Mouse (Mus musculus) limb, embryonic 12.5 days (tissue): ENCODE results near the gene Ltbp1. TPM values are rescaled to one million over a fixed set of nuclear protein-coding genes. Genes with fewer than 3 reads are reported as not detected.

Experiments
- ATAC-seq: fragments of 200-750 bp; cut with Nextera tagmentation; 2 replicates; pipeline ENCODE4 v1.8.0; 2017; ENCODE audit warnings: low read depth, moderate TSS enrichment; ENCODE audit not compliant: insufficient number of reproducible peaks, insufficient read depth, low FRiP score, low TSS enrichment
- H3K27ac ChIP-seq: fragments of 300-500 bp; sonication (generic); 2 replicates; pipeline ENCODE4 v1.5.1; 2016; ENCODE audit warnings: mild to moderate bottlenecking, moderate library complexity
- H3K27me3 ChIP-seq: fragments of 300-500 bp; sonication (generic); 2 replicates; pipeline ENCODE4 v1.6.1; 2016; ENCODE audit warnings: mild to moderate bottlenecking, moderate library complexity
- H3K36me3 ChIP-seq: fragments of 300-500 bp; sonication (generic); 2 replicates; pipeline ENCODE4 v1.6.1; 2016; ENCODE audit warnings: mild to moderate bottlenecking, moderate library complexity
- H3K4me1 ChIP-seq: fragments of 300-500 bp; sonication (generic); replicated peaks from 2 replicates; pipeline ENCODE4 v1.6.1; 2016
- H3K4me2 ChIP-seq: fragments of 300-500 bp; sonication (generic); 2 replicates; pipeline ENCODE4 v1.6.1; 2016; ENCODE audit warnings: mild to moderate bottlenecking, moderate library complexity
- H3K4me3 ChIP-seq: fragments of 300-500 bp; sonication (generic); replicated peaks from 2 replicates; pipeline ENCODE4 v1.5.1; 2016; ENCODE audit warnings: mild to moderate bottlenecking
- H3K9ac ChIP-seq: fragments of 300-500 bp; sonication (generic); replicated peaks from 2 replicates; pipeline ENCODE4 v1.6.1; 2016; ENCODE audit warnings: mild to moderate bottlenecking, moderate library complexity
- H3K9me3 ChIP-seq: fragments of 300-500 bp; sonication (generic); 2 replicates; pipeline ENCODE4 v1.6.1; 2016; ENCODE audit warnings: mild to moderate bottlenecking, moderate library complexity
- WGBS: fragments of 180-500 bp; shearing (Covaris S2); methylation state at CpG from one replicate; pipeline ENCODE4 v1.1.7; 2016; 5-methylcytosine and 5-hydroxymethylcytosine counted together
- polyA plus RNA-seq: library from polyadenylated mRNA; unstranded; fragments of >200 nt; fragmentation: Nextera tagmentation; extraction: Ambion mirVana; gene quantifications from 2 replicates; pipeline ENCODE4 v1.2.1, GENCODE M21; 2016

Ltbp1 gene
- polyA plus RNA-seq, 1 experiment from 2014 or later: 43.8 TPM

GRCm38 (mm10) chr17:75067314-75067713 lies 61.9 kb downstream of the Ltbp1 start:
- ATAC-seq: no peak
- WGBS: 14% methylated on average over 8 of the region's 8 CpGs
- no peak overlapping the region for H3K9ac ChIP-seq
- no peaks in the 10 kb centered on the region for H3K9me3 ChIP-seq
- no peak overlapping the region for H3K4me2 ChIP-seq
- H3K4me1 ChIP-seq: peaks cover 25% of the 10 kb centered on the region
- H3K27me3 ChIP-seq: no peaks in the 10 kb centered on the region
- no peak overlapping the region for H3K27ac ChIP-seq
- H3K36me3 ChIP-seq: peaks cover 28% of the 10 kb centered on the region
- H3K4me3 ChIP-seq: no peak overlapping the region

- no peaks in the 10 kb centered on the region for H3K27me3 ChIP-seq
These were observed 63.9 kb downstream of the Ltbp1 start for GRCm38 (mm10) chr17:75069232-75069631.

GRCm38 (mm10) chr17:75071174-75071573 lies 65.8 kb downstream of the Ltbp1 start:
- no peaks in the 10 kb centered on the region for H3K9me3 ChIP-seq
- 51% methylated on average over 2 of the region's 2 CpGs for WGBS
- ATAC-seq: no peak

More at GRCm38 (mm10) chr17:75069232-75069631, 63.9 kb downstream of the Ltbp1 start:
- H3K27ac ChIP-seq: no peak overlapping the region
- no peaks in the 10 kb centered on the region for H3K9me3 ChIP-seq
- peaks cover 40% of the 10 kb centered on the region for H3K4me1 ChIP-seq
- WGBS: 78% methylated on average over 5 of the region's 5 CpGs
- no peak overlapping the region for H3K4me2 ChIP-seq
- H3K36me3 ChIP-seq: peaks cover 28% of the 10 kb centered on the region
- ATAC-seq: no peak
- H3K9ac ChIP-seq: no peak overlapping the region
- H3K4me3 ChIP-seq: no peak overlapping the region

GRCm38 (mm10) chr17:75071749-75072148 lies 66.4 kb downstream of the Ltbp1 start:
- H3K9ac ChIP-seq: no peak overlapping the region
- H3K27ac ChIP-seq: no peak overlapping the region
- no peaks in the 10 kb centered on the region for H3K9me3 ChIP-seq
- H3K4me1 ChIP-seq: peaks cover 42% of the 10 kb centered on the region
- ATAC-seq: no peak
- no peaks in the 10 kb centered on the region for H3K27me3 ChIP-seq
- no peak overlapping the region for H3K4me3 ChIP-seq
- H3K36me3 ChIP-seq: peaks cover 17% of the 10 kb centered on the region
- H3K4me2 ChIP-seq: no peak overlapping the region
- 92% methylated on average over 2 of the region's 2 CpGs for WGBS

More at GRCm38 (mm10) chr17:75071174-75071573, 65.8 kb downstream of the Ltbp1 start:
- Histone ChIP-seq H3K9ac (no peak overlapping the region), H3K4me1 (peaks cover 45% of the 10 kb centered on the region), H3K27ac (no peak overlapping the region), H3K36me3 (peaks cover 19% of the 10 kb centered on the region), H3K27me3 (no peaks in the 10 kb centered on the region), H3K4me3 (no peak overlapping the region), H3K4me2 (no peak overlapping the region)

DNA sequence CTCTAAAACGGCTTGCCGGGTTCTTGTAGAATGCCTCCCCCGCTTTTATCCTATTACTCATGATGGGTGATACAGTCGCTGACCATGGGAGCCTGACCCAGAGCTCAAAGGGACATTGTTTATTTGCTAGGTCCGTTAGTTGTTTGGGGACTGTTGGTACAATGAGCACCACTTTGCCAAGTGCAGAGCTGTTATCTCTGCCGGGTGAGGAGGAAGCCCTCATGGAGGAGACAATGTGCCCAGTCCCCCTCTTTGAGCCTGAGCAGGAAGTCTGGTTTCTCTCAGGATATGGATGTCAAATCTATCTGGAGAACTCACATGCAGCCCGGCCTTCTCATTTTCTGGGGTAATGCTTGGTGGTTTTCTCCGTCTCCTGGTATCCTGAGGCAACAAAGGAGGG lies 68.5 kb downstream of the Ltbp1 start:
- Histone ChIP-seq H3K9me3 (no peaks in the 10 kb centered on the region), H3K27me3 (no peaks in the 10 kb centered on the region), H3K27ac (peak overlapping the region; percentile 56; the same call in 1 of the 2 replicates), H3K4me2 (no peak overlapping the region), H3K9ac (no peak overlapping the region), H3K36me3 (peaks cover 5% of the 10 kb centered on the region; the same call in 1 of the 2 replicates), H3K4me1 (peaks cover 32% of the 10 kb centered on the region), H3K4me3 (no peak overlapping the region)
- 36% methylated on average over 8 of the region's 8 CpGs for WGBS
- no peak for ATAC-seq

GRCm38 (mm10) chr17:75074978-75075699 lies 69.8 kb downstream of the Ltbp1 start:
- Histone ChIP-seq H3K9me3 (no peaks in the 10 kb centered on the region), H3K36me3 (peaks cover under 1% of the 10 kb centered on the region; the same call in 1 of the 2 replicates), H3K27me3 (no peaks in the 10 kb centered on the region), H3K4me2 (no peak overlapping the region), H3K4me3 (no peak overlapping the region), H3K9ac (no peak overlapping the region), H3K27ac (no peak overlapping the region), H3K4me1 (peaks cover 32% of the 10 kb centered on the region)
- 76% methylated on average over 19 of the region's 19 CpGs for WGBS
- no peak for ATAC-seq

DNA sequence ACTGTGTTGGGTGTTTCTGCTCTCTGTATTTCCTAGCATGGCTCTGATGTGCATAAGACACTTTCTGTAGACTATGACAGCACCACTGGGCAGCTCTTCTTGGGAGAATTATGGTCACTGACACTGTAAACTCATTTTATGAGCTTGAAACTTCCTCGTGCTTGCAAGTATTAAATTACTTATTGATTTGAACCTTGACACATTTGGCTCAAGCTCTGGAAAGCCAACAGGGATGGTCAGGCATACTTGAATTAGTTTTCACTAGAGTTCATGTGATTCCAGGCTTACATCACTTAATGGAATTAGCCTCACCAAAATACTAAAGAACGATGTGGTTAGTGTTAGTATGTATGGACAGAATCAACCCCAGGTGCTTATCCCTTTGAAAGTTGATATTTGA lies 76.0 kb downstream of the Ltbp1 start:
- Histone ChIP-seq H3K27me3 (no peaks in the 10 kb centered on the region), H3K9ac (no peak overlapping the region), H3K4me1 (no peaks in the 10 kb centered on the region), H3K4me3 (no peak overlapping the region), H3K4me2 (no peak overlapping the region), H3K27ac (no peak overlapping the region), H3K36me3 (peaks cover 17% of the 10 kb centered on the region; the same call in 1 of the 2 replicates), H3K9me3 (no peaks in the 10 kb centered on the region)
- 52% methylated on average over 2 of the region's 2 CpGs for WGBS
- no peak for ATAC-seq

DNA sequence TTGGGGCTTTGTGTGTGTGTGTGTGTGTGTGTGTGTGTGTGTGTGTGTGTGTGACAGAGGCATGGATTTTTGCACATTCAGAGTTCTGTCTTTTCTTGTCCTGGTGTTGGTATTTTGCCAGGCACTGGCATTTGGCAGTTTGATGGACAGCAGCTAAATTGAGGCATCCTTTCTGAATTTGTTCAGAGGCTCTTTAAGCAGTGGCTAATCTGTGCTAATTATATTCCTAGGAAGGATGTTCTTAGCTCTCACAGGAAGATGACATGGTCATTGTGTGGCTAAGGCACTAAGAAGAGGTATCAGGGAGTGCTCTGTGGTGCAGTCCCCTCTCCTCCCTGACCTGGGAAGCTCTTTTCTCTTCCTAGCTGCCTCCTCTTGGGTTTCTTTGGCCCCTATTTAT lies 77.1 kb downstream of the Ltbp1 start:
- H3K9ac ChIP-seq: no peak overlapping the region
- no peaks in the 10 kb centered on the region for H3K9me3 ChIP-seq
- no peak for ATAC-seq
- no peak overlapping the region for H3K4me3 ChIP-seq
- H3K36me3 ChIP-seq: peaks cover 17% of the 10 kb centered on the region; the same call in 1 of the 2 replicates
- no peak overlapping the region for H3K4me2 ChIP-seq
- no peak overlapping the region for H3K27ac ChIP-seq
- peaks cover 6% of the 10 kb centered on the region for H3K4me1 ChIP-seq
- no peaks in the 10 kb centered on the region for H3K27me3 ChIP-seq

DNA sequence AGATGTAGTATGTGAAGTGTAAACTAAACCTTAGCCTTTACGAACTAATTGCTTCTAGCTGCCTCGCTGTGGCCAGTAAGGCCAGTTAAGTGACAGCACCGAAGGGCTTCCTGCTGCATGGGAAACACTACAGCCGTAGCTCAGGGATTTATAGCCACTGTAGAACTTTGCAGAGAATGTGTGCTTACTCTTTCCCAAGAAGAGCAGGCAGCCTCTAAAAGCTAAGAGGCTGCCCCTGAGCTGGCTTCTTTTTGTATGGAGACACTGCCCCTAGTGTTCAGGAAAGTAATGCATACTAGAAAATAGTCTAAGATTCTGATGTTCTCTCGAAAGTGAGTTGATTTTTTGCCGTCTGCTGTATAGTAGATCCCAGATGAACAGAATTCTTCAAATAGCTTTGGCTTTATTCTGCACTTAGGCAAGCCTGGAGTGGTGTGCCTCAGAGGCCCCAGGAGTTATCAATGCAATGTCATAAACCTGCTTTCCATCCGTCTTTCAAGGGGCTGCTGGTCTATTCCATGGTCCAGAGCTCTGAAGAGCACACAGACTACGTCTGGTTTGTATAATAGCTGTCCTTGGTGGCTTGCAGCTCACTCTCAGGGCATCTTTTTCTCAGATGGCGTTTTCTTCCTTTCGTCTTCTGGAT lies 82.1 kb downstream of the Ltbp1 start:
- no peaks in the 10 kb centered on the region for H3K27me3 ChIP-seq
- H3K9ac ChIP-seq: no peak overlapping the region
- H3K36me3 ChIP-seq: peaks cover 10% of the 10 kb centered on the region; the same call in 1 of the 2 replicates
- peak; percentile 42; the same call in 1 of the 2 replicates for ATAC-seq
- no peak overlapping the region for H3K4me2 ChIP-seq
- 24% methylated on average over 10 of the region's 10 CpGs for WGBS
- H3K9me3 ChIP-seq: no peaks in the 10 kb centered on the region
- no peak overlapping the region for H3K4me3 ChIP-seq
- peak overlapping the region; percentile 66 for H3K27ac ChIP-seq
- peaks cover 16% of the 10 kb centered on the region for H3K4me1 ChIP-seq

DNA sequence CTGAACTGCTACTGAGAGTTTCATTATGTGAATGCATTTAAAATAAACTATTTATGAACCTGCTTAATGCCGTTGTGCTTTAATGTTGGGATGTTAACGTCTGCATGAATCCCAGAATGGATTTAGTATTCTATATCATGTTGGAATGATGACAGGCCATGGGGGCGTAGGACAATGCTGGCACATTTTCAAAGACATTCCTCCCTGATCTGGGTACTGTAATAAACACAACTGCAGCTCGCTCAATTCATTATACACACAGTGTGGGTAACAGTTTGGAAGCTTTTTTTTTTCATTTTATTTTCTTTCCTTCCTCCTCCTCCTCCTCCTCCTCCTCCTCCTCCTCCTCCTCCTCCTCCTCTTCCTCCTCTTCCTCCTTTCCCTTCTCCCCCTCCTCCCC lies 82.9 kb downstream of the Ltbp1 start:
- Histone ChIP-seq H3K9me3 (no peaks in the 10 kb centered on the region), H3K4me1 (peaks cover 16% of the 10 kb centered on the region), H3K27me3 (no peaks in the 10 kb centered on the region), H3K4me3 (no peak overlapping the region), H3K9ac (no peak overlapping the region), H3K36me3 (peaks cover 10% of the 10 kb centered on the region; the same call in 1 of the 2 replicates), H3K27ac (no peak overlapping the region), H3K4me2 (no peak overlapping the region)
- ATAC-seq: no peak
- WGBS: 70% methylated on average over 4 of the region's 4 CpGs

DNA sequence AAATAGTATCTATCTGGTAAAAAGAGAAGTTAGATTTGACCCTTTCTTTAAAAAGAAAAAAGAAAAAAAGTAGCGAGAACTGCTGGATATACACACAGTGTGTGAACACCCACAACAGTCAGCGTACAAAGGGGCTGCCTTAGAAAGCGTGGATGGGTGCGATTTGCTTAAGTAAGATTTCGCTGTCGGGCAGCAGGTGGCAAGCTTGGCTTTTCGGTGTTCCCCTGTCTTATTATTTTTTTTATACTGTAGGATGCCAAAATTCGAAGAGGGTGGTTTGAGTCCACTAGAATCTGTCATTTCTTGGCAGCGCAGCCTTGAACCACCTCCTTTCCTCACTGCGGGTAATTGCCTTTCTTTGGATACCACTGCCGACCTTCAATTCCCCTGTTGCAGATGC lies 83.4 kb downstream of the Ltbp1 start:
- 86% methylated on average over 11 of the region's 11 CpGs for WGBS
- no peaks in the 10 kb centered on the region for H3K9me3 ChIP-seq
- H3K4me3 ChIP-seq: no peak overlapping the region
- H3K36me3 ChIP-seq: peaks cover 8% of the 10 kb centered on the region; the same call in 1 of the 2 replicates
- no peak overlapping the region for H3K9ac ChIP-seq
- no peak overlapping the region for H3K4me2 ChIP-seq
- peaks cover 16% of the 10 kb centered on the region for H3K4me1 ChIP-seq
- no peaks in the 10 kb centered on the region for H3K27me3 ChIP-seq
- no peak for ATAC-seq
- no peak overlapping the region for H3K27ac ChIP-seq
